7 mouse cellular contexts compared by ENCODE assay signal in genomic region chr4:116073146-116073545, GRCm38 (mm10). TPM values are rescaled to one million over a fixed set of nuclear protein-coding genes. Genes with fewer than 3 reads are reported as not detected.
DNase-seq lines count a peak whose midpoint lies in the region; ATAC-seq lines count a peak whose summit lies in the region.

No protein-coding gene starts in this region.

- no peak for ATAC-seq in lung, embryonic 15.5 days (ENCODE audit: borderline replicate concordance, extremely low read depth, low FRiP score, low TSS enrichment)
- no peak for ATAC-seq in stomach, embryonic 15.5 days (ENCODE audit: insufficient read depth, low FRiP score, low read depth)
- ATAC-seq in megakaryocyte progenitor cell, adult 5-6 weeks (replicated peaks; ENCODE audit: poor library complexity): no peak

- H3K27ac ChIP-seq in lung, embryonic 15.5 days: no peak overlapping the region
- H3K27ac ChIP-seq in stomach, embryonic 15.5 days: no peak overlapping the region

- no peaks in the 10 kb centered on the region for H3K9me3 ChIP-seq in lung, embryonic 15.5 days
- H3K9me3 ChIP-seq in stomach, embryonic 15.5 days: no peaks in the 10 kb centered on the region

- H3K27me3 ChIP-seq in lung, embryonic 15.5 days: no peaks in the 10 kb centered on the region
- H3K27me3 ChIP-seq in stomach, embryonic 15.5 days (replicated peaks): no peaks in the 10 kb centered on the region

- H3K4me2 ChIP-seq in lung, embryonic 15.5 days: peak overlapping the region; percentile 36
- H3K4me2 ChIP-seq in stomach, embryonic 15.5 days: peak overlapping the region; percentile 24; the same call in 1 of the 2 replicates

- H3K4me1 ChIP-seq in lung, embryonic 15.5 days: peaks cover 27% of the 10 kb centered on the region
- H3K4me1 ChIP-seq in stomach, embryonic 15.5 days: peaks cover 16% of the 10 kb centered on the region

- H3K4me3 ChIP-seq in lung, embryonic 15.5 days: no peak overlapping the region
- no peak overlapping the region for H3K4me3 ChIP-seq in stomach, embryonic 15.5 days (replicated peaks)

- H3K36me3 ChIP-seq in lung, embryonic 15.5 days: peaks cover 24% of the 10 kb centered on the region
- peaks cover 23% of the 10 kb centered on the region; the same call in 1 of the 2 replicates for H3K36me3 ChIP-seq in stomach, embryonic 15.5 days

- DNase-seq in lung, adult 18-20 months: no peak
- DNase-seq in embryo, embryonic 11 days: peak; percentile 9
- peak; percentile 12 for DNase-seq in kidney, postnatal 14 days
- no peak for DNase-seq in layer of hippocampus, adult 9-10 months (ENCODE audit: low spot score)

- WGBS in lung, embryonic 15.5 days: 49% methylated on average over 4 of the region's 4 CpGs
- 48% methylated on average over 4 of the region's 4 CpGs for WGBS in stomach, embryonic 15.5 days

- H3K9ac ChIP-seq in lung, embryonic 15.5 days: no peak overlapping the region
- no peak overlapping the region for H3K9ac ChIP-seq in stomach, embryonic 15.5 days

RNA-seq across cellular contexts. Expression of gene Uqcrh, which starts 1.7 kb away (rescaled TPM):
- 469 and 488 TPM in 2 replicates for polyA plus RNA-seq in lung, embryonic 15.5 days (2015; fragmentation: Nextera tagmentation; extraction: Ambion mirVana)
- polyA plus RNA-seq in stomach, embryonic 15.5 days (2015; fragmentation: Nextera tagmentation; extraction: Ambion mirVana): 541 and 546 TPM in 2 replicates
- total RNA-seq in megakaryocyte progenitor cell, adult 5-6 weeks (2015): 497 and 547 TPM in 2 replicates
- total RNA-seq in megakaryocyte progenitor cell, adult 5-6 weeks (2017): 395 and 400 TPM in 2 replicates

RNA-seq across cellular contexts. Expression of gene Lrrc41, which starts 1.9 kb away (rescaled TPM):
- polyA plus RNA-seq in lung, embryonic 15.5 days (2015; fragmentation: Nextera tagmentation; extraction: Ambion mirVana): 70.9 and 71.5 TPM in 2 replicates
- 65.3 and 68.0 TPM in 2 replicates for polyA plus RNA-seq in stomach, embryonic 15.5 days (2015; fragmentation: Nextera tagmentation; extraction: Ambion mirVana)
- 19.9 and 22.1 TPM in 2 replicates for total RNA-seq in megakaryocyte progenitor cell, adult 5-6 weeks (2015)
- total RNA-seq in megakaryocyte progenitor cell, adult 5-6 weeks (2017): 16.1 and 23.7 TPM in 2 replicates

RNA-seq across cellular contexts. Expression of gene Nsun4, which starts 19.5 kb away (rescaled TPM):
- 24.6 and 24.8 TPM in 2 replicates for polyA plus RNA-seq in lung, embryonic 15.5 days (2015; fragmentation: Nextera tagmentation; extraction: Ambion mirVana)
- 19.8 and 21.0 TPM in 2 replicates for polyA plus RNA-seq in stomach, embryonic 15.5 days (2015; fragmentation: Nextera tagmentation; extraction: Ambion mirVana)
- 8.2 and 8.9 TPM in 2 replicates for total RNA-seq in megakaryocyte progenitor cell, adult 5-6 weeks (2015)
- 8.7 and 8.9 TPM in 2 replicates for total RNA-seq in megakaryocyte progenitor cell, adult 5-6 weeks (2017)

RNA-seq across cellular contexts. Expression of gene Rad54l, which starts 50.3 kb away (rescaled TPM):
- polyA plus RNA-seq in lung, embryonic 15.5 days (2015; fragmentation: Nextera tagmentation; extraction: Ambion mirVana): 34.5 and 34.7 TPM in 2 replicates
- 24.6 and 26.4 TPM in 2 replicates for polyA plus RNA-seq in stomach, embryonic 15.5 days (2015; fragmentation: Nextera tagmentation; extraction: Ambion mirVana)
- 23.4 and 26.0 TPM in 2 replicates for total RNA-seq in megakaryocyte progenitor cell, adult 5-6 weeks (2015)
- total RNA-seq in megakaryocyte progenitor cell, adult 5-6 weeks (2017): 27.2 and 33.9 TPM in 2 replicates

RNA-seq across cellular contexts. Expression of gene Pomgnt1, which starts 50.5 kb away (rescaled TPM):
- 59.2 and 66.1 TPM in 2 replicates for polyA plus RNA-seq in lung, embryonic 15.5 days (2015; fragmentation: Nextera tagmentation; extraction: Ambion mirVana)
- 50.0 and 52.9 TPM in 2 replicates for polyA plus RNA-seq in stomach, embryonic 15.5 days (2015; fragmentation: Nextera tagmentation; extraction: Ambion mirVana)
- total RNA-seq in megakaryocyte progenitor cell, adult 5-6 weeks (2015): 8.2 and 13.1 TPM in 2 replicates
- 12.5 and 16.9 TPM in 2 replicates for total RNA-seq in megakaryocyte progenitor cell, adult 5-6 weeks (2017)

Comparison
In these comparisons a context has a peak if more than half of its experiments do, and no peak if none do; other contexts are left out.
1. DNase-seq: peak in embryo, embryonic 11 days (single experiment) and kidney, postnatal 14 days (single experiment); none in lung, adult 18-20 months (0 of 2) and layer of hippocampus, adult 9-10 months (single experiment).